Mouse (Mus musculus) embryo, embryonic 11 days (tissue): ENCODE measurements at regions not wholly inside any gene's neighbourhood (a gene's known extent, or its start where the extent isn't known, plus 50 kb on each side); places are given as distances from the start of the nearest gene placed in this dataset.

ENCODE experiments used
- DNase-seq: peaks from one replicate; pipeline ENCODE4 v3.0.0-alpha.2; 2015

DNA sequence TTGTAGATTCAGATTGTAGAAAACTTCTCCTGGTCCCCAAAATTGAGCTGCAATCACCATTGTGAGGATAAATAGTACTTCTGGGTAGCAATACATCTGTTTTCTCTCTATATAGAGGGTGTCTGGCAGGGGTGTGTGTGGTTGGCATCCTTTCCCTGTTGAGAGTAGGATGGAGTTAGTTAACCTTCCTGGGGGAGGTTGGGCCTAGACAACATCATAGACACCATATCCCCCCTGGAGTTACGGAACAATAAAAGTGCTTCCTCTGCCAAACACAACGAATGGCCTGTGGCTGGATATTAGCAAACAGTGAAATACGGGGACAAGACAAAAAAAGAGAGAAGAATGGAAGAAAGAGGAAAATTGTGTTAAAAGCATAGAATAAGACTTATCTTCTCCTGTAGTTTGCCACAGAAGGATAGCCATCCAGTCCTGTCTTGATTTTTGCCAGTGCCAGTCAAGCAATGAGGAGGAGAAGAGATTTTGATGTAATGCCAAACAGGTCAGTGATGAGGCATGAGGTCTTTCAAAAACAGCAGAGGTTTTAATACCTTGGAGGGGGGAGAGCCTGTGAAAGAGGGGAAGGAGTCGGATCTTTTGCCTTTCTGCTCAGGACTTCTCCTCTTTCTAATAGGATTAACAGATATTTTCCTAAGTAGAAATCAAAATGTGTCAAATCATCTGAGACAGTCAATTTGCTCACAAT lies 155.0 kb upstream of the Tmem161b start:
- no peak for DNase-seq

DNA sequence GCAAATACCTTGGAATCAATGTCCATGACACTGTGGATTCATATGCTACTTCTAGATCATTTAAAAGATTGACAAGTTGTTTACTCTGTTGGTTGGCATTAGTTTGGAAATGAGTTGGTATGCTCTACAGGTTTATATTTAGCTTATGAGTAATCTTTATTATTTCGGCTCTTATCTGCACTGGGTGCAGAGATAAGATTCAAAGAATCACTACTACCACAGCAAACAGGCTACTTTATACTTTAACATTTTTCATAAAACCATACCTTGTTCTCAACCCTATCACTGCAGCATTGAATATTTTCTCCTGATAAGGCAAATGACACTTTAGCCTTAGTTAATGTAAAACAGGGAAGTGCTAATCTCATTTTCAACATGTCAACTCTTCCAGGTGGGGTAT lies 153.7 kb upstream of the Tmem161b start:
- no peak for DNase-seq
